Mouse (Mus musculus) bone marrow, adult 2 months (tissue): ENCODE results near the gene Esr2. TPM values are rescaled to one million over a fixed set of nuclear protein-coding genes. Genes with fewer than 3 reads are reported as not detected.
A peak's percentile ranks its signal among the peaks of the same experiment; 100 is the strongest.
"Not testable (repeated sequence)": the region's sequence is repeated elsewhere in the genome, so short reads cannot be mapped to it uniquely, and the experiment has no call there.

Source experiments
- H3K27ac ChIP-seq: fragments of 200-500 bp; 2 replicates; pipeline ENCODE4 v1.5.1; 2012; ENCODE audit warnings: low read depth, mild to moderate bottlenecking, control low read depth, inconsistent platforms, low read length; ENCODE audit not compliant: control insufficient read depth, poor library complexity, insufficient read depth
- H3K4me1 ChIP-seq: fragments of 200-500 bp; 2 replicates; pipeline ENCODE4 v1.6.1; 2011; ENCODE audit warnings: low read length; ENCODE audit not compliant: control insufficient read depth, insufficient read depth
- H3K4me3 ChIP-seq: fragments of 200-500 bp; replicated peaks from 2 replicates; pipeline ENCODE3; 2011; ENCODE audit warnings: mild to moderate bottlenecking, low read depth, low read length, control low read depth; ENCODE audit not compliant: control insufficient read depth
- CTCF ChIP-seq: fragments of 200-500 bp; IDR thresholded peaks from 2 replicates; pipeline ENCODE4 v1.5.1; 2011; ENCODE audit warnings: low read length, control low read depth; ENCODE audit not compliant: control insufficient read depth, insufficient read depth
- POLR2A ChIP-seq: fragments of 200-500 bp; IDR thresholded peaks from 2 replicates; pipeline ENCODE4 v1.6.1; 2011; ENCODE audit warnings: low read depth, mild to moderate bottlenecking, control low read depth, low read length, borderline replicate concordance; ENCODE audit not compliant: control insufficient read depth
- WGBS: fragments of 180-500 bp; shearing (Covaris S2); methylation state at CpG from one replicate; pipeline ENCODE4 v1.1.7; 2018; 5-methylcytosine and 5-hydroxymethylcytosine counted together
- polyA plus RNA-seq: library from polyadenylated mRNA; stranded (reverse); fragments of >200 nt; gene quantifications from 2 replicates; pipeline ENCODE4 v1.2.4, GENCODE M21; 2011; ENCODE audit warnings: low replicate concordance; ENCODE audit not compliant: missing spikeins, insufficient read depth, insufficient read length

The Esr2 gene
- polyA plus RNA-seq, 1 experiment, result not detected

- 38% methylated on average over 8 of the region's 8 CpGs for WGBS
Observed at GRCm38 (mm10) chr12:76181471-76181870, 4.4 kb upstream of the Esr2 start.

GRCm38 (mm10) chr12:76180442-76180841, 3.4 kb upstream of the Esr2 start:
- TF ChIP-seq CTCF (no peak), POLR2A (no peak)
- WGBS, result 70% methylated on average over 6 of the region's 6 CpGs
- Histone ChIP-seq H3K27ac (no peak overlapping the region), H3K4me3 (no peak overlapping the region), H3K4me1 (no peaks in the 10 kb centered on the region)

More at GRCm38 (mm10) chr12:76181471-76181870, 4.4 kb upstream of the Esr2 start:
- no peak overlapping the region for H3K4me3 ChIP-seq
- TF ChIP-seq CTCF (no peak), POLR2A (no peak)
- no peak overlapping the region for H3K27ac ChIP-seq
- no peaks in the 10 kb centered on the region for H3K4me1 ChIP-seq

- 47% methylated on average over 4 of the region's 4 CpGs for WGBS
- H3K27ac ChIP-seq, result no peak overlapping the region
- H3K4me1 ChIP-seq, result no peaks in the 10 kb centered on the region
- no peak overlapping the region for H3K4me3 ChIP-seq
- TF ChIP-seq POLR2A (no peak), CTCF (no peak)
Observed at GRCm38 (mm10) chr12:76179527-76179926, 2.5 kb upstream of the Esr2 start.

GRCm38 (mm10) chr12:76179051-76179450, 2.0 kb upstream of the Esr2 start:
- no peaks in the 10 kb centered on the region for H3K4me1 ChIP-seq
- no peak overlapping the region for H3K27ac ChIP-seq
- no peak for TF ChIP-seq POLR2A
- no peak for TF ChIP-seq CTCF
- 43% methylated on average over 5 of the region's 5 CpGs for WGBS
- H3K4me3 ChIP-seq, result no peak overlapping the region

- H3K4me3 ChIP-seq, result no peak overlapping the region
- no peak overlapping the region for H3K27ac ChIP-seq
- 40% methylated on average over 16 of the region's 16 CpGs for WGBS
- TF ChIP-seq POLR2A (no peak), CTCF (peak; percentile 73)
- H3K4me1 ChIP-seq, result no peaks in the 10 kb centered on the region
Observed at GRCm38 (mm10) chr12:76177864-76178518, 932 bp upstream of the Esr2 start.

DNA sequence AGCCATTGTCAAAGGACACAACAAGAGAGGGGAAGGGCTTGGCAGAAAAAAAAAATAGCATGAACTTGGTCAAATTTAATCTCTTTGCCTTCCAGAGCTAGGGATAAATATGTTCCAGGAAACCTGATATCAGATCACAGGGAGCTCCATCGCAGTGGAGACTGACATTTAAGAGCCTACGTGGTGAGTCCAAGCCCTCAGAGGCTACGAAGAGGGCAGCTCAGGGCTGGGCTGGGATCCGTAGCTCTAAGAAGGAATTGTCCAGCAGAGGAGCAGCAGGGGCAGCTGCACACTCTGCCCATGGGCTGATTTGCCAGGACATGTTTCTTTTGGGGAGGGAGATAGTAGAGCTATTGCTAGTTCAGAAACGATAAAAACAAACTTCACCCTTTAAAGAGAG, 11.4 kb downstream of the Esr2 start:
- H3K27ac ChIP-seq, result no peak overlapping the region
- WGBS, result 81% methylated on average over 5 of the region's 5 CpGs
- no peak overlapping the region for H3K4me3 ChIP-seq
- TF ChIP-seq POLR2A, result no peak
- TF ChIP-seq CTCF, result no peak
- no peaks in the 10 kb centered on the region for H3K4me1 ChIP-seq

- H3K27ac ChIP-seq, H3K4me3 ChIP-seq, H3K4me1 ChIP-seq: not testable (repeated sequence)
- 24% methylated on average over 30 of the region's 30 CpGs for WGBS
Observed at GRCm38 (mm10) chr12:76152389-76152788, 24.7 kb downstream of the Esr2 start.

GRCm38 (mm10) chr12:76136701-76137100, 40.4 kb downstream of the Esr2 start:
- no peak for TF ChIP-seq CTCF
- no peak for TF ChIP-seq POLR2A
- H3K4me3 ChIP-seq, result no peak overlapping the region
- no peak overlapping the region for H3K27ac ChIP-seq
- 65% methylated on average over 6 of the region's 6 CpGs for WGBS
- H3K4me1 ChIP-seq, result no peaks in the 10 kb centered on the region

DNA sequence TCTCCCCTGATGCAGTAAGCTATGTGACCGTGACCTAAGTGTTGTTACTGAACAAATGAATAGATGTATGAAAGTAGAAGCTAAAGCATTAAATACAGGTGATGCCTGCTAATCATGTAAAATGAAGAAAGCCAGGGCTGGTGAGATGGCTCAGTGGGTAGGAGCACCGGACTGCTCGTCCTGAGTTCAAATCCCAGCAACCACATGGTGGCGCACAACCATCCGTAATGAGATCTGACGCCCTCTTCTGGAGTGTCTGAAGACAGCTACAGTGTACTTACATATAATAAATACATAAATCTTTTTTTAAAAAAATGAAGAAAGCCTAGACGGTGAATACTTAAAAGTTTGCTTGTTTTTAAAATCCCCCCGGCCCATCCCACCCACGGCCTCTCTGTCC, 44.0 kb downstream of the Esr2 start:
- 80% methylated on average over 9 of the region's 9 CpGs for WGBS
- H3K4me3 ChIP-seq, H3K4me1 ChIP-seq, H3K27ac ChIP-seq: not testable (repeated sequence)

- 78% methylated on average over 4 of the region's 4 CpGs for whole genome bisulfite sequencing
- Histone ChIP-seq H3K4me1 (no peaks in the 10 kb centered on the region), H3K4me3 (no peak overlapping the region), H3K27ac (no peak overlapping the region)
- TF ChIP-seq CTCF (no peak), POLR2A (no peak)
Observed at GRCm38 (mm10) chr12:76132591-76132990, 44.5 kb downstream of the Esr2 start.
